Mouse (Mus musculus): Measurements from ENCODE around the gene Shld2. TPM values are rescaled to one million over a fixed set of nuclear protein-coding genes. Genes with fewer than 3 reads are reported as not detected.
"Not testable (repeated sequence)": the region's sequence is repeated elsewhere in the genome, so short reads cannot be mapped to it uniquely, and the experiment has no call there.

The Shld2 gene
- polyA plus RNA-seq, 1 experiment from 2014 or later, result 10.0 TPM

GRCm38 (mm10) chr14:34316346-34316745 lies 6.1 kb upstream of the Shld2 start:
- DNase-seq (ENCODE audit: low spot score), result no peak
- Histone ChIP-seq H3K27me3 (ENCODE audit: control insufficient read depth, insufficient read depth, low read length) (no peaks in the 10 kb centered on the region), H3K4me1 (ENCODE audit: control insufficient read depth, insufficient read depth, low read length) (no peaks in the 10 kb centered on the region), H3K4me3 (ENCODE audit: low read depth, low read length) (no peak overlapping the region), H3K9ac (replicated peaks; ENCODE audit: low read length) (no peak overlapping the region), H3K27ac (replicated peaks; ENCODE audit: low read depth, low read length) (no peak overlapping the region), H3K9me3 (replicated peaks; ENCODE audit: control insufficient read depth, low read length) (no peaks in the 10 kb centered on the region), H3K4me2 (ENCODE audit: low read depth, low read length) (no peak overlapping the region), H3K36me3 (replicated peaks; ENCODE audit: control insufficient read depth, insufficient read depth, low read depth, low read length) (no peaks in the 10 kb centered on the region)
- ATAC-seq (replicated peaks; ENCODE audit: insufficient number of reproducible peaks, low FRiP score, low TSS enrichment, low read depth), result no peak
- WGBS, result 92% methylated on average over 2 of the region's 2 CpGs

GRCm38 (mm10) chr14:34314796-34315195 lies 4.5 kb upstream of the Shld2 start:
- Histone ChIP-seq H3K4me1 (ENCODE audit: control insufficient read depth, insufficient read depth, low read length) (no peaks in the 10 kb centered on the region), H3K4me3 (ENCODE audit: low read depth, low read length) (no peak overlapping the region), H3K9ac (replicated peaks; ENCODE audit: low read length) (no peak overlapping the region), H3K9me3 (replicated peaks; ENCODE audit: control insufficient read depth, low read length) (no peaks in the 10 kb centered on the region), H3K27ac (replicated peaks; ENCODE audit: low read depth, low read length) (no peak overlapping the region), H3K36me3 (replicated peaks; ENCODE audit: control insufficient read depth, insufficient read depth, low read depth, low read length) (no peaks in the 10 kb centered on the region), H3K27me3 (ENCODE audit: control insufficient read depth, insufficient read depth, low read length) (no peaks in the 10 kb centered on the region), H3K4me2 (ENCODE audit: low read depth, low read length) (no peak overlapping the region)
- DNase-seq (ENCODE audit: low spot score), result no peak
- WGBS, result 93% methylated on average over 3 of the region's 3 CpGs
- ATAC-seq (replicated peaks; ENCODE audit: insufficient number of reproducible peaks, low FRiP score, low TSS enrichment, low read depth), result no peak

GRCm38 (mm10) chr14:34314383-34314782 lies 4.1 kb upstream of the Shld2 start:
- ATAC-seq (replicated peaks; ENCODE audit: insufficient number of reproducible peaks, low FRiP score, low TSS enrichment, low read depth); H3K4me1 ChIP-seq (ENCODE audit: control insufficient read depth, insufficient read depth, low read length); H3K27me3 ChIP-seq (ENCODE audit: control insufficient read depth, insufficient read depth, low read length); H3K9me3 ChIP-seq (replicated peaks; ENCODE audit: control insufficient read depth, low read length); H3K36me3 ChIP-seq (replicated peaks; ENCODE audit: control insufficient read depth, insufficient read depth, low read depth, low read length); H3K9ac ChIP-seq (replicated peaks; ENCODE audit: low read length); DNase-seq (ENCODE audit: low spot score); H3K4me3 ChIP-seq (ENCODE audit: low read depth, low read length); H3K4me2 ChIP-seq (ENCODE audit: low read depth, low read length); H3K27ac ChIP-seq (replicated peaks; ENCODE audit: low read depth, low read length): not testable (repeated sequence)
- 92% methylated on average over 8 of the region's 8 CpGs for WGBS

DNA sequence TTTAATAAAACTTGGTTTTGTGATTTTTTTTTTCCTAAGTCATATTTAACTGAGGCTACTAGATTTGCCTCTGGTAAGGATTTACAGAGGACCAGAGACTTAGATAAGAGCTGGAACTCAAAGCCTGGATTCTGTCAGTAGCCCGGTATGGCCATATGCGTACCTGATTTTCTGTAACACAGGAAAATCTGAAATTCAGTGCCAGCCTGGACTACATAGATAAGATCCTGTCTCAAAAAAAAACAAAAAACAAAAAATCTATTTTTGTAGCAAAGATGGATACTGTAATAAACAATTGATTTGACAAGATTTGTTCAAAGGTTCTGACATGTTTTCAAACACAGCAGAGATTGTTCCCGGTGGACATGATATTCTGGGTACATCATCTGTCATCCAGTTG lies 3.3 kb upstream of the Shld2 start:
- Histone ChIP-seq H3K4me2 (ENCODE audit: low read depth, low read length) (no peak overlapping the region), H3K36me3 (replicated peaks; ENCODE audit: control insufficient read depth, insufficient read depth, low read depth, low read length) (no peaks in the 10 kb centered on the region), H3K27ac (replicated peaks; ENCODE audit: low read depth, low read length) (no peak overlapping the region), H3K9me3 (replicated peaks; ENCODE audit: control insufficient read depth, low read length) (no peaks in the 10 kb centered on the region), H3K9ac (replicated peaks; ENCODE audit: low read length) (no peak overlapping the region), H3K4me3 (ENCODE audit: low read depth, low read length) (no peak overlapping the region), H3K4me1 (ENCODE audit: control insufficient read depth, insufficient read depth, low read length) (no peaks in the 10 kb centered on the region), H3K27me3 (ENCODE audit: control insufficient read depth, insufficient read depth, low read length) (no peaks in the 10 kb centered on the region)
- DNase-seq (ENCODE audit: low spot score), result no peak
- WGBS, result 86% methylated on average over 3 of the region's 3 CpGs
- ATAC-seq (replicated peaks; ENCODE audit: insufficient number of reproducible peaks, low FRiP score, low TSS enrichment, low read depth), result no peak

GRCm38 (mm10) chr14:34312339-34313048 lies 2.2 kb upstream of the Shld2 start:
- ATAC-seq (replicated peaks; ENCODE audit: insufficient number of reproducible peaks, low FRiP score, low TSS enrichment, low read depth) (no peak), DNase-seq (ENCODE audit: low spot score) (no peak)
- Histone ChIP-seq H3K9me3 (replicated peaks; ENCODE audit: control insufficient read depth, low read length) (no peaks in the 10 kb centered on the region), H3K9ac (replicated peaks; ENCODE audit: low read length) (no peak overlapping the region), H3K4me1 (ENCODE audit: control insufficient read depth, insufficient read depth, low read length) (no peaks in the 10 kb centered on the region), H3K4me2 (ENCODE audit: low read depth, low read length) (peak overlapping the region; percentile 76), H3K27me3 (ENCODE audit: control insufficient read depth, insufficient read depth, low read length) (no peaks in the 10 kb centered on the region), H3K36me3 (replicated peaks; ENCODE audit: control insufficient read depth, insufficient read depth, low read depth, low read length) (no peaks in the 10 kb centered on the region), H3K4me3 (ENCODE audit: low read depth, low read length) (peak overlapping the region; percentile 90), H3K27ac (replicated peaks; ENCODE audit: low read depth, low read length) (no peak overlapping the region)
- 23% methylated on average over 5 of the region's 6 CpGs for WGBS

DNA sequence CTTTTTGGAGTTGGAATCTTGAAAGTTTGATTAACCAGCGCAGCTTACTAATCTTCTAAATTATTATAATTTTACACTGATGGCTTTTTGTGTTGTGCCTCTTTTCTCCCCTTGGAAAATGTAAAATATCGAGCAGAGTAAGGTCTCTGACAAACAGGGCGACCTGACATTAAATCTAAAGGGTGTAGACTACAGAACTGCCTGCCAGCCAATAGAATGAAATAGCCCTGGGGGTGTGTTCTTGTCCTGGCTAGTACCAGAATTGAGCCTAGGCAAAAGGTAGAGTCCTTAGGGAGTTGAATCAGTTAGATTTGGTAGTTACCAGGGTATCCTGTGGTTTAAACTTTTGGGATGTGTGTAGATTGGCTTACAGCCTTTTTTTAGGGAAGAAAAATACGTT lies 1.4 kb upstream of the Shld2 start:
- Histone ChIP-seq H3K4me3 (ENCODE audit: low read depth, low read length) (peak overlapping the region; percentile 90), H3K9me3 (replicated peaks; ENCODE audit: control insufficient read depth, low read length) (no peaks in the 10 kb centered on the region), H3K27me3 (ENCODE audit: control insufficient read depth, insufficient read depth, low read length) (no peaks in the 10 kb centered on the region), H3K36me3 (replicated peaks; ENCODE audit: control insufficient read depth, insufficient read depth, low read depth, low read length) (no peaks in the 10 kb centered on the region), H3K4me1 (ENCODE audit: control insufficient read depth, insufficient read depth, low read length) (no peaks in the 10 kb centered on the region), H3K4me2 (ENCODE audit: low read depth, low read length) (peak overlapping the region; percentile 76), H3K9ac (replicated peaks; ENCODE audit: low read length) (peak overlapping the region; percentile 96), H3K27ac (replicated peaks; ENCODE audit: low read depth, low read length) (no peak overlapping the region)
- 1% methylated on average over 4 of the region's 4 CpGs for WGBS
- peak; percentile 56 for DNase-seq (ENCODE audit: low spot score)
- no peak for ATAC-seq (replicated peaks; ENCODE audit: insufficient number of reproducible peaks, low FRiP score, low TSS enrichment, low read depth)

DNA sequence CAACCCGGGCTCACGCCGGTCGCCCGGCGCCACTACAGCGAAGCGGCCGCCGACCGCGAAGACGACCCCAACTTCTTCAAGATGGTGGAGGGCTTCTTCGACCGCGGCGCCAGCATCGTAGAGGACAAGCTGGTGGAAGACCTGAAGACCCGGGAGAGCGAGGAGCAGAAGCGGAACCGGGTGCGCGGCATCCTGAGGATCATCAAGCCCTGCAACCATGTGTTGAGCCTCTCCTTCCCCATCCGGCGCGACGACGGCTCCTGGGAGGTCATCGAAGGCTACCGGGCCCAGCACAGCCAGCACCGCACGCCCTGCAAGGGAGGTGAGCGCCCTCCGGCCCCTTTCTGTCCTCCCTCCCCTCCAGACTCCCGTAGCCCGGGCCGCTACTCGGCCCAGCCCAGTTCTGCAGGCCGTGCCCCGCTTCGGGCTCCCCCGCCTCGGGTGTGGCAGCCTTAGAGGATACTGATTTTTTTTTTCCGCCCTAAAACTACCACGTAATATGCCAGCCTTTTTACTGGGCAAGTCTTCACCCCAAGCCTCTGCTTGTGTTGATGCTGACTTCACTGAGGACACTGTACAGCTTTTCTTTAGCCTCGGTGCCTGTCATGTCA lies 833 bp upstream of the Shld2 start:
- DNase-seq (ENCODE audit: low spot score) (peak; percentile 43), ATAC-seq (replicated peaks; ENCODE audit: insufficient number of reproducible peaks, low FRiP score, low TSS enrichment, low read depth) (peak; percentile 8)
- no peaks in the 10 kb centered on the region for H3K4me1 ChIP-seq (ENCODE audit: control insufficient read depth, insufficient read depth, low read length)
- peak overlapping the region; percentile 76 for H3K4me2 ChIP-seq (ENCODE audit: low read depth, low read length)
- H3K9ac ChIP-seq (replicated peaks; ENCODE audit: low read length), result peak overlapping the region; percentile 96
- no peaks in the 10 kb centered on the region for H3K36me3 ChIP-seq (replicated peaks; ENCODE audit: control insufficient read depth, insufficient read depth, low read depth, low read length)
- H3K9me3 ChIP-seq (replicated peaks; ENCODE audit: control insufficient read depth, low read length), result no peaks in the 10 kb centered on the region
- no peaks in the 10 kb centered on the region for H3K27me3 ChIP-seq (ENCODE audit: control insufficient read depth, insufficient read depth, low read length)
- peak overlapping the region; percentile 95 for H3K27ac ChIP-seq (replicated peaks; ENCODE audit: low read depth, low read length)
- under 1% methylated on average over 47 of the region's 47 CpGs for WGBS
- H3K4me3 ChIP-seq (ENCODE audit: low read depth, low read length), result peak overlapping the region; percentile 90

DNA sequence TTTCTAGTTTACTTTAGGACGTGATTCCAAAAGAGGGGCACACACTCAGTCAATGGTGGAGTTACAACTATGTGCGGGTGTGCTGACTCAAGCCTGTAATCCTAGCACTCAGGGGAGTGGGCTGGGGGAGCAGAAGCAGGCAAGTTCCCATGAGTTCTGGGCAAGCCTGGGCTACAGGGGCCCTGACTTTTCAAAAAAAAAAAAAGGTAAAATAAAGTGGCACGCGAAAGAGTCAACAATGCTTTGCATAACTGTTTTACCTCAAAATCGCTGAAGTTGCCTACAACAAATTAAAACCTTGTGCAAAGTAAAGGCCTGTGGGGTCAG lies 423 bp downstream of the Shld2 start:
- no peaks in the 10 kb centered on the region for H3K9me3 ChIP-seq (replicated peaks; ENCODE audit: control insufficient read depth, low read length)
- ATAC-seq (replicated peaks; ENCODE audit: insufficient number of reproducible peaks, low FRiP score, low TSS enrichment, low read depth) (no peak), DNase-seq (ENCODE audit: low spot score) (no peak)
- peak overlapping the region; percentile 76 for H3K4me2 ChIP-seq (ENCODE audit: low read depth, low read length)
- peak overlapping the region; percentile 90 for H3K4me3 ChIP-seq (ENCODE audit: low read depth, low read length)
- peak overlapping the region; percentile 89 for H3K27ac ChIP-seq (replicated peaks; ENCODE audit: low read depth, low read length)
- H3K9ac ChIP-seq (replicated peaks; ENCODE audit: low read length), result peak overlapping the region; percentile 96
- H3K36me3 ChIP-seq (replicated peaks; ENCODE audit: control insufficient read depth, insufficient read depth, low read depth, low read length), result no peaks in the 10 kb centered on the region
- no peaks in the 10 kb centered on the region for H3K4me1 ChIP-seq (ENCODE audit: control insufficient read depth, insufficient read depth, low read length)
- H3K27me3 ChIP-seq (ENCODE audit: control insufficient read depth, insufficient read depth, low read length), result no peaks in the 10 kb centered on the region
- WGBS, result 10% methylated on average over 5 of the region's 5 CpGs
